Mouse (Mus musculus) MEL (cell line): Measurements from ENCODE around the gene Dcps. TPM values are rescaled to one million over a fixed set of nuclear protein-coding genes. Genes with fewer than 3 reads are reported as not detected.

Source experiments
- DNase-seq: peaks from one replicate; pipeline ENCODE4 v3.0.0; 2011; ENCODE audit warnings: low read depth, low spot score
- H3K27ac ChIP-seq: 2 replicates; pipeline ENCODE4 v1.5.1; 2012; ENCODE audit warnings: low read depth, mild to moderate bottlenecking, control low read depth, low read length, moderate library complexity; ENCODE audit not compliant: control insufficient read depth
- H3K27me3 ChIP-seq, 2 experiments: fragments of 150-350 bp in 1 of 2; sonication (generic) in 1 of 2; 2 replicates each; pipeline ENCODE4 v1.6.1; 2012; ENCODE audit warnings: low read length in 2 of 2, mild to moderate bottlenecking in 2 of 2, improper control_type of control experiment in 1 of 2, moderate library complexity in 1 of 2; ENCODE audit not compliant: insufficient read depth in 2 of 2, control insufficient read depth in 1 of 2
- H3K36me3 ChIP-seq, 2 experiments: 2 replicates each; pipeline ENCODE4 v1.6.1; 2012 to 2014; ENCODE audit warnings: low read length in 2 of 2, improper control_type of control experiment in 1 of 2, inconsistent platforms in 1 of 2, mild to moderate bottlenecking in 1 of 2; ENCODE audit not compliant: insufficient read depth in 2 of 2, control insufficient read depth in 1 of 2
- H3K4me1 ChIP-seq, 2 experiments: fragments of 150-350 bp in 1 of 2; sonication (generic) in 1 of 2; 2 replicates each; pipeline ENCODE4 v1.6.1; 2012; ENCODE audit warnings: low read length in 2 of 2, improper control_type of control experiment in 1 of 2, mild to moderate bottlenecking in 1 of 2; ENCODE audit not compliant: insufficient read depth in 2 of 2, control insufficient read depth in 1 of 2
- H3K4me3 ChIP-seq, 2 experiments: fragments of 150-350 bp in 1 of 2; sonication (generic) in 1 of 2; 2 replicates each; pipeline ENCODE4 v1.5.1; 2012; ENCODE audit warnings: low read depth in 2 of 2, low read length in 2 of 2, mild to moderate bottlenecking in 2 of 2, moderate library complexity in 2 of 2, control low read depth in 1 of 2, improper control_type of control experiment in 1 of 2; ENCODE audit not compliant: control insufficient read depth in 1 of 2, insufficient read depth in 1 of 2
- H3K79me2 ChIP-seq: 2 replicates; pipeline ENCODE4 v1.6.1; 2012; ENCODE audit warnings: mild to moderate bottlenecking, low read length, moderate library complexity; ENCODE audit not compliant: control insufficient read depth, poor library complexity, insufficient read depth
- H3K9ac ChIP-seq: 2 replicates; pipeline ENCODE4 v1.6.1; 2012; ENCODE audit warnings: low read depth, mild to moderate bottlenecking, control low read depth, low read length, moderate library complexity; ENCODE audit not compliant: control insufficient read depth, poor library complexity, severe bottlenecking
- H3K9me3 ChIP-seq: fragments of 150-350 bp; sonication (generic); replicated peaks from 2 replicates; pipeline ENCODE4 v1.6.1; 2012; ENCODE audit warnings: mild to moderate bottlenecking, low read length, improper control_type of control experiment, moderate library complexity; ENCODE audit not compliant: insufficient read depth
- CHD1 ChIP-seq: IDR thresholded peaks from 2 replicates; pipeline ENCODE4 v1.6.1; 2012; ENCODE audit warnings: low read depth, mild to moderate bottlenecking, inconsistent platforms, low read length, improper control_type of control experiment
- CHD2 ChIP-seq: IDR thresholded peaks from 2 replicates; pipeline ENCODE4 v1.6.1; 2011; ENCODE audit warnings: low read length, improper control_type of control experiment
- E2F4 ChIP-seq: IDR thresholded peaks from 2 replicates; pipeline ENCODE4 v1.6.1; 2011; ENCODE audit warnings: low read depth, low read length, improper control_type of control experiment, borderline replicate concordance
- EP300 ChIP-seq, 2 experiments: IDR thresholded peaks; 2 replicates each; pipeline ENCODE4 v1.6.1; 2011; ENCODE audit warnings: improper control_type of control experiment in 2 of 2, low read length in 2 of 2, low read depth in 1 of 2, mild to moderate bottlenecking in 1 of 2
- ETS1 ChIP-seq: IDR thresholded peaks from 2 replicates; pipeline ENCODE4 v1.6.1; 2012; ENCODE audit warnings: low read depth, mild to moderate bottlenecking, inconsistent platforms, low read length, improper control_type of control experiment, moderate library complexity
- GABPA ChIP-seq: IDR thresholded peaks from 2 replicates; pipeline ENCODE4 v1.6.1; 2012; ENCODE audit warnings: low read depth, mild to moderate bottlenecking, inconsistent platforms, low read length, improper control_type of control experiment, moderate library complexity
- GATA1 ChIP-seq: IDR thresholded peaks from 2 replicates; pipeline ENCODE4 v1.6.1; 2011; ENCODE audit warnings: low read depth, low read length, improper control_type of control experiment
- KAT2A ChIP-seq: conservative IDR thresholded peaks from 2 replicates; pipeline ENCODE4 v1.6.1; 2012; ENCODE audit warnings: low read depth, low read length, improper control_type of control experiment, inconsistent platforms
- MAFK ChIP-seq: IDR thresholded peaks from 2 replicates; pipeline ENCODE4 v1.6.1; 2011; ENCODE audit warnings: low read depth, mild to moderate bottlenecking, low read length, improper control_type of control experiment, borderline replicate concordance
- MAX ChIP-seq: IDR thresholded peaks from 2 replicates; pipeline ENCODE4 v1.6.1; 2011; ENCODE audit warnings: low read length, improper control_type of control experiment
- MEF2A ChIP-seq: IDR thresholded peaks from 2 replicates; pipeline ENCODE4 v1.6.1; 2014; ENCODE audit warnings: low read depth, mild to moderate bottlenecking, inconsistent platforms, low read length, improper control_type of control experiment; ENCODE audit not compliant: poor library complexity, insufficient replicate concordance, severe bottlenecking; ENCODE audit errors: extremely low read depth
- MYB ChIP-seq: IDR thresholded peaks from 2 replicates; pipeline ENCODE4 v1.6.1; 2011; ENCODE audit warnings: mild to moderate bottlenecking, low read depth, low read length, improper control_type of control experiment
- MYC ChIP-seq: IDR thresholded peaks from 2 replicates; pipeline ENCODE4 v1.6.1; 2011; ENCODE audit warnings: low read depth, mild to moderate bottlenecking, low read length, improper control_type of control experiment, moderate library complexity
- NRF1 ChIP-seq: IDR thresholded peaks from 2 replicates; pipeline ENCODE4 v1.6.1; 2014; ENCODE audit warnings: low read depth, mild to moderate bottlenecking, inconsistent platforms, low read length, improper control_type of control experiment, moderate library complexity; ENCODE audit not compliant: poor library complexity, insufficient read depth, severe bottlenecking
- POLR2A ChIP-seq, 2 experiments: IDR thresholded peaks; 2 replicates each; pipeline ENCODE4 v1.6.1; 2011 to 2012; ENCODE audit warnings: low read length in 2 of 2, mild to moderate bottlenecking in 2 of 2, control low read depth in 1 of 2, improper control_type of control experiment in 1 of 2, low read depth in 1 of 2, moderate library complexity in 1 of 2; ENCODE audit not compliant: control insufficient read depth in 1 of 2, insufficient read depth in 1 of 2, poor library complexity in 1 of 2
- POLR2AphosphoS2 ChIP-seq: IDR thresholded peaks from 2 replicates; pipeline ENCODE4 v1.6.1; 2011; ENCODE audit warnings: low read length, improper control_type of control experiment
- POLR2AphosphoS5 ChIP-seq: IDR thresholded peaks from 2 replicates; pipeline ENCODE4 v1.6.1; 2012; ENCODE audit warnings: low read depth, borderline replicate concordance, mild to moderate bottlenecking, inconsistent platforms, low read length, moderate library complexity, mixed read lengths
- RAD21 ChIP-seq: IDR thresholded peaks from 2 replicates; pipeline ENCODE4 v1.6.1; 2011; ENCODE audit warnings: mild to moderate bottlenecking, low read depth, low read length, improper control_type of control experiment
- SIN3A ChIP-seq: IDR thresholded peaks from 2 replicates; pipeline ENCODE4 v1.6.1; 2012; ENCODE audit warnings: low read length, improper control_type of control experiment, inconsistent platforms
- SMC3 ChIP-seq: IDR thresholded peaks from 2 replicates; pipeline ENCODE4 v1.6.1; 2011; ENCODE audit warnings: low read depth, low read length, improper control_type of control experiment
- TAL1 ChIP-seq: IDR thresholded peaks from 2 replicates; pipeline ENCODE4 v1.6.1; 2012; ENCODE audit warnings: mild to moderate bottlenecking, inconsistent platforms, low read length, moderate library complexity, mixed read lengths
- TBP ChIP-seq: IDR thresholded peaks from 2 replicates; pipeline ENCODE4 v1.8.0; 2011; ENCODE audit warnings: low read depth, low read length, improper control_type of control experiment
- TCF12 ChIP-seq: IDR thresholded peaks from 2 replicates; pipeline ENCODE4 v1.6.1; 2014; ENCODE audit warnings: low read depth, mild to moderate bottlenecking, inconsistent platforms, low read length, improper control_type of control experiment, moderate library complexity
- UBTF ChIP-seq: IDR thresholded peaks from 2 replicates; pipeline ENCODE4 v1.6.1; 2012; ENCODE audit warnings: low read depth, mild to moderate bottlenecking, inconsistent platforms, low read length, improper control_type of control experiment, moderate library complexity, borderline replicate concordance; ENCODE audit not compliant: insufficient read depth
- USF1 ChIP-seq: IDR thresholded peaks from 2 replicates; pipeline ENCODE4 v1.6.1; 2014; ENCODE audit warnings: low read depth, mild to moderate bottlenecking, inconsistent platforms, low read length, improper control_type of control experiment, moderate library complexity
- ZC3H11A ChIP-seq: IDR thresholded peaks from 2 replicates; pipeline ENCODE4 v1.6.1; 2012; ENCODE audit warnings: low read depth, mild to moderate bottlenecking, inconsistent platforms, low read length, improper control_type of control experiment
- ZMIZ1 ChIP-seq: IDR thresholded peaks from 2 replicates; pipeline ENCODE4 v1.6.1; 2012; ENCODE audit warnings: low read depth, mild to moderate bottlenecking, inconsistent platforms, low read length, improper control_type of control experiment, moderate library complexity
- polyA plus RNA-seq, 2 experiments: library from polyadenylated mRNA; stranded (reverse) in 1 of 2; unstranded in 1 of 2; fragments of >175 nt in 1 of 2; fragments of >200 nt in 1 of 2; gene quantifications; 2 replicates each; pipeline versions ENCODE4 v1.2.1 to v1.2.4; 2012; ENCODE audit warnings: low replicate concordance in 2 of 2, low read depth in 1 of 2; ENCODE audit not compliant: insufficient read length in 2 of 2, insufficient read depth in 1 of 2, missing spikeins in 1 of 2
- total RNA-seq: library from RNA; depleted of rRNA; stranded (reverse); fragments of 300-350 nt; gene quantifications from 2 replicates; pipeline ENCODE4 v1.2.3, GENCODE M21; 2012

The Dcps gene
- total and polyA plus RNA-seq, 3 experiments = 54.3 to 115 TPM; not detected in 1

- peak; percentile 70; the same call in 1 of the 2 replicates for TF ChIP-seq E2F4
These were observed 34.9 kb upstream of the Dcps start, which contains the start of gene Foxred1 (continued) for GRCm38 (mm10) chr9:35210542-35211474.

DNA sequence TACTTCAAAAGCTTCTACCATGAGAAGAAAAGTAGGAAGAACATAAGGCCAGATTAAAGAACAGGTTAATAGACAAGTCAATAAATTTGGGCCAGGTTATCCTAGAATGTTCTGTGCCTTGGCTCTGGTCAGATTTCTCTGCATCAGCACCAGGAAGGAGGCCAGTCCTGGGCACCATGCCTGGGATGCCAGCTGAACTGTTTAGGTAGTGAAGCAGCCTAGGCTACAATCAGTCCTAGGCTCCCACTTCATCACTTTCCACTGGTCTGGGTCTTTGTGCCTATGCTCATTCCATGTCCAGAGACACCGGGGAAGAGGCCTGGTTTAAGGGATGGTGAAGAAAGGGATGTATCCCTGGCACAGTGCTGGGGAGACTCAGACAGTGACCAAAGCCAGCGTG, 28.6 kb upstream of the Dcps start:
- no peak overlapping the region for H3K4me3 ChIP-seq
- no peak for DNase-seq
- no peaks in the 10 kb centered on the region for H3K9me3 ChIP-seq
- no peak for TF ChIP-seq USF1
- TF ChIP-seq ZMIZ1 = no peak
- TF ChIP-seq TAL1 = no peak
- TF ChIP-seq SIN3A = no peak
- no peak for TF ChIP-seq GATA1
- no peak for TF ChIP-seq POLR2A (IDR thresholded peaks at IDR 0.05; ENCODE audit: control insufficient read depth in 1 of 2, insufficient read depth in 1 of 2, low read depth in 1 of 2, low read length in 2 of 2, poor library complexity in 1 of 2)
- TF ChIP-seq MEF2A = no peak
- no peak for TF ChIP-seq TCF12
- no peak for TF ChIP-seq UBTF
- TF ChIP-seq RAD21 = no peak
- no peak for TF ChIP-seq NRF1
- TF ChIP-seq POLR2AphosphoS2 = no peak
- TF ChIP-seq GABPA = no peak
- TF ChIP-seq ETS1 = no peak
- TF ChIP-seq MAX = no peak
- TF ChIP-seq POLR2AphosphoS5 = no peak
- no peaks in the 10 kb centered on the region for H3K27me3 ChIP-seq
- H3K27ac ChIP-seq = no peak overlapping the region
- H3K9ac ChIP-seq = no peak overlapping the region
- H3K4me1 ChIP-seq = peaks cover 10 to 11% of the 10 kb centered on the region in 2 experiments
- H3K36me3 ChIP-seq = peaks cover 8 to 19% of the 10 kb centered on the region in 2 experiments
- peaks cover 1% of the 10 kb centered on the region; the same call in 1 of the 2 replicates for H3K79me2 ChIP-seq

GRCm38 (mm10) chr9:35203536-35203935, 27.7 kb upstream of the Dcps start:
- Histone ChIP-seq H3K27ac (peak overlapping the region; percentile 61), H3K79me2 (peaks cover 1% of the 10 kb centered on the region; the same call in 1 of the 2 replicates), H3K27me3 (no peaks in the 10 kb centered on the region), H3K4me3 (no peak overlapping the region), H3K4me1 (peaks cover 10 to 11% of the 10 kb centered on the region in 2 experiments), H3K36me3 (peaks cover 5 to 19% of the 10 kb centered on the region in 2 experiments), H3K9me3 (no peaks in the 10 kb centered on the region), H3K9ac (peak overlapping the region; percentile 24; the same call in 1 of the 2 replicates)
- DNase-seq = peak; percentile 81
- TF ChIP-seq TCF12 (no peak), USF1 (no peak), ZC3H11A (no peak), SIN3A (0 out of 2 replicates have a peak, but pooled peaks have one; percentile 47), EP300 (IDR thresholded peaks at IDR 0.05; ENCODE audit: low read depth in 1 of 2, low read length in 2 of 2) (peak; percentile 50 to 61; a peak in 3 of 4 replicates), SMC3 (no peak), UBTF (no peak), POLR2A (IDR thresholded peaks at IDR 0.05; ENCODE audit: control insufficient read depth in 1 of 2, insufficient read depth in 1 of 2, low read depth in 1 of 2, low read length in 2 of 2, poor library complexity in 1 of 2) (0 out of 4 replicates have a peak, but pooled peaks of 1 of the 2 experiments have one; percentile 28), RAD21 (no peak), CHD2 (no peak), MYB (no peak), MAFK (no peak), TBP (0 out of 2 replicates have a peak, but pooled peaks have one; percentile 30), CHD1 (no peak), GATA1 (peak; percentile 76), KAT2A (no peak), ZMIZ1 (no peak), MYC (0 out of 2 replicates have a peak, but pooled peaks have one; percentile 41)
